Mouse (Mus musculus): ENCODE data around the gene Cep152.

GRCm38 (mm10) chr2:125544986-125545385 lies 79.9 kb downstream of the Cep152 start:
- TF ChIP-seq CTCF (IDR thresholded peaks at IDR 0.05; ENCODE audit: control insufficient read depth, insufficient read depth, insufficient replicate concordance, low read depth, low read length) = no peak
- TF ChIP-seq POLR2A (IDR thresholded peaks at IDR 0.05; ENCODE audit: control insufficient read depth, low read depth, low read length) = no peak
